Mouse (Mus musculus): ENCODE measurements around the gene Cryab.

DNA sequence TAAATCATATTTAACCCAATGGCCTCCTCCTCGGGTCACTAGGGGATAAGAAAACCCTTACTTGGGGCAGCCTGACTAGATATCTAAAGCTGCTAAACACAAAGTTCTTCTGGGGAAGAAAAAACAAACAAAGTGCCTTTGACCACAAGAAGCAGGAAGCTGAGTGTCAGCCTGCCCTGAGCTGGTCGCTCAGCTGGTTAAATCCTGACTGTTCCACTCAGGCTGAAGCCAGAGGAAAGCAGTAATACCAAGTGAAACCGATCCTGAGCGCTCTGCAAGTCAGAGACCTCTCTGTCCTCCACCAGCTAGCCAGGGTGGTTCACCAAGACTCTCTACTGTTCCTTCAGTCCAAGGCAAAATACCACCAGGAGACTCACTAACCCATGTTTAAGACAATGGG lies 21.5 kb upstream of the Cryab start:
- TF ChIP-seq CTCF (IDR thresholded peaks at IDR 0.05; ENCODE audit: control insufficient read depth, insufficient read depth, low read length), result no peak
- TF ChIP-seq POLR2A (IDR thresholded peaks at IDR 0.05; ENCODE audit: borderline replicate concordance, control insufficient read depth, low read depth, low read length), result no peak

All from bone marrow, adult 2 months (tissue).